Mouse (Mus musculus): ENCODE measurements around the gene Ptprn.
A peak's percentile ranks its signal among the peaks of the same experiment; 100 is the strongest.

DNA sequence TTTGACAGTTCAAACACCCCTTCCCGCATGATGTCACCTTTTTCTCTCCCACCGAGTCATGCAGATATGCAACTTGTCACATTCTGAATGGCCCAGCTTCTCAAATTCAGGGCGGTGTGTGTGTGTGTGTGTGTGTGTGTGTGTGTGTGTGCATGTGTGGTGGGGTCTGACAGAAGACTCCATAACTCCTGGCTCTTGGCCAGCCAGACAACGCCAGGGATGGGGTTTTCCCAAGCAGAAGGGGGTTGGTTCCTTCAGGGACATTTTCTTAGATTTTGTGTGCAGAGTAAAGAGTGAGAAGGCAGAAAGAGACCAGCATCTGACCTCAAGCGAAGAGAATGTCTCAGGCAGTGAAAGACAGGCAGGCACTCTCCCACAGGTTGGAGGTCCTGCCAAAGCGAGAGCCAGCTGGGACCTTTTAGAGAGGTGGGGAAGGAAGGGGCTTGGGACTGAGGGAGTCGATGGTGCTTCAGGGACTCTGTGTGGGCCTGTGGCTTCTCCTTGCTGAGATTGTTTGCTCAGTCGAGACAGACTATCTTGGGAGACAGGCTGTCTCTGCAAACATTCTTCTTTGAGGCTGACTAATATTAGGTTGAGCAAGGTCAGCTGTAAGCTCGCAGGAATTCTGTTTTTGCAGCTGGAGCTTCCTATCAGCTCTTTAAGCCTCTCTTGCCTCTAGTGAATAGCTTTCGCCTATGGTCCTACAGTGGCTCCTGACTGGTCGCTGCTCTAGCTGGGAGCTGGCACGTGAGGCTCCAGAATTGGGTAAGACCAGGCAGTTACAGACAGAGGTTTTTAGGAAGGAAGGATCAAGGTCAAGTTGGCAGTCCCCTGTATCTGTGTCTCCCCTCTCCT lies 28.4 kb upstream of the Ptprn start:
- no peak for TF ChIP-seq MYOG (IDR thresholded peaks at IDR 0.05; ENCODE audit: control insufficient read depth in 1 of 3, insufficient read depth in 1 of 3, insufficient read length in 2 of 3, low read depth in 2 of 3)
- TF ChIP-seq SRF (IDR thresholded peaks at IDR 0.05; ENCODE audit: control insufficient read depth, insufficient read length, low read depth) = no peak
- no peak for TF ChIP-seq POLR2A (IDR thresholded peaks at IDR 0.05; ENCODE audit: insufficient read length, low read depth)
- no peak for TF ChIP-seq MAX (IDR thresholded peaks at IDR 0.05; ENCODE audit: low read depth)
- no peak for TF ChIP-seq TCF12 (IDR thresholded peaks at IDR 0.05; ENCODE audit: insufficient read depth, poor library complexity, severe bottlenecking)
- peak in 2 of 3 experiments; percentile 11 to 47 for TF ChIP-seq MYOD1 (IDR thresholded peaks at IDR 0.05; ENCODE audit: control insufficient read depth in 1 of 3, insufficient read length in 2 of 3, low read depth in 2 of 3)
- TF ChIP-seq CEBPB (IDR thresholded peaks at IDR 0.05; ENCODE audit: insufficient read depth, poor library complexity, severe bottlenecking) = 0 out of 2 replicates have a peak, but pooled peaks have one; percentile 1
- no peak for TF ChIP-seq POLR2AphosphoS2 (IDR thresholded peaks at IDR 0.05; ENCODE audit: insufficient read length, low read depth)
- no peak for TF ChIP-seq TCF3 (IDR thresholded peaks at IDR 0.05; ENCODE audit: insufficient read length, low read depth)
- no peak for TF ChIP-seq E2F4 (IDR thresholded peaks at IDR 0.05; ENCODE audit: insufficient read depth)
- TF ChIP-seq USF1 (IDR thresholded peaks at IDR 0.05; ENCODE audit: low read depth) = no peak
